ENCODE assay signal across 14 mouse cellular contexts in the genomic region with DNA sequence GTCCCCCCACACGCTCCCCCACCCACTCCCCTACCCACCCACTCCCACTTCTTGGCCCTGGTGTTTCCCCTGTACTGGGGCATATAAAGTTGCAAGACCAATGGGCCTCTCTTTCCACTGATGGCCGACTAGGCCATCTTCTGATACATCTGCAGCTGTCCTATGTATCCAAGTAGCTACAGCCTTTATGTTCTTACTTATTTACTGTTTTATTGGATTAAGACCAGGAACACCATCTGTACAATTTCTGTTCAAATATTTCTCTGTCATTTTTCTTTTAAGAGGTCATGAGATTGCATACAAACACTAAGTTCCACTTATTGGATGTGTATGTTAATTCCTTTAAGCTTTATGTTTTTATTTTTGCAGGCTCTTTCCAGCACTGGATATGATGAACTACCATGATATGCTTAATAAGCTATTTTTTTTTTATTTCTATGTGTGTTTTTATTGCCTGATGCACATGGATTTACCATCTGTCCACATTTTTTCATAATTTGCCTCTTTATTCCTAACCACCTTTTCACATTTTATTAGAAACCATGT.
"Had no signal": no experiment of that assay in that cellular context is flagged by ENCODE, and none has a peak within 500 bp of the region (broad histone marks: within the 10 kb centered on the region; RNA-seq: fewer than 3 reads in every experiment).

No protein-coding gene starts in this region.

- H3K27me3 ChIP-seq: liver, embryonic 12.5 days; midbrain, embryonic 13.5 days; midbrain, embryonic 15.5 days; neural tube, embryonic 12.5 days; stomach, embryonic 15.5 days had no signal

- H3K4me3 ChIP-seq: liver, embryonic 12.5 days; midbrain, embryonic 10.5 days; midbrain, embryonic 13.5 days; midbrain, embryonic 15.5 days; neural tube, embryonic 12.5 days; stomach, embryonic 15.5 days had no signal

- H3K9ac ChIP-seq: liver, embryonic 12.5 days; liver, embryonic 14.5 days; midbrain, embryonic 13.5 days; midbrain, embryonic 15.5 days; neural tube, embryonic 12.5 days; stomach, embryonic 15.5 days had no signal

- H3K9me3 ChIP-seq: liver, embryonic 12.5 days; midbrain, embryonic 10.5 days; midbrain, embryonic 13.5 days; midbrain, embryonic 15.5 days; neural tube, embryonic 12.5 days; stomach, embryonic 15.5 days had no signal

- H3K4me2 ChIP-seq: liver, embryonic 12.5 days; midbrain, embryonic 13.5 days; midbrain, embryonic 15.5 days; neural tube, embryonic 12.5 days; stomach, embryonic 15.5 days had no signal

- DNase-seq: lung, adult 2 months; lung, postnatal 10 days; lung, postnatal 4 days; right cerebral cortex, postnatal 14 days; thymus, adult 2 months; thymus, postnatal 25 days; thymus, postnatal 4 days had no signal

- H3K4me1 ChIP-seq: liver, embryonic 12.5 days; midbrain, embryonic 10.5 days; midbrain, embryonic 13.5 days; midbrain, embryonic 15.5 days; neural tube, embryonic 12.5 days; stomach, embryonic 15.5 days had no signal

- ATAC-seq: liver, embryonic 12.5 days; midbrain, embryonic 13.5 days; midbrain, embryonic 15.5 days had no signal

- H3K36me3 ChIP-seq: liver, embryonic 12.5 days; midbrain, embryonic 10.5 days; midbrain, embryonic 13.5 days; midbrain, embryonic 15.5 days; neural tube, embryonic 12.5 days; stomach, embryonic 15.5 days had no signal

- H3K27ac ChIP-seq: liver, embryonic 12.5 days; liver, embryonic 14.5 days; midbrain, embryonic 10.5 days; midbrain, embryonic 13.5 days; midbrain, embryonic 15.5 days; neural tube, embryonic 12.5 days; stomach, embryonic 15.5 days had no signal
